Mouse (Mus musculus) lung, adult 2 months (tissue): ENCODE measurements around the gene Col15a1.

ENCODE experiments used
- CTCF ChIP-seq: fragments of 200-500 bp; IDR thresholded peaks from 2 replicates; pipeline ENCODE4 v1.5.1; 2011; ENCODE audit warnings: mild to moderate bottlenecking, low read length, control low read depth; ENCODE audit not compliant: insufficient read depth
- POLR2A ChIP-seq: fragments of 200-500 bp; IDR thresholded peaks from 2 replicates; pipeline ENCODE4 v1.6.1; 2011; ENCODE audit warnings: low read depth, mild to moderate bottlenecking, control low read depth, low read length, borderline replicate concordance; ENCODE audit errors: extremely low read depth

- TF ChIP-seq CTCF (no peak), POLR2A (no peak)
Observed at GRCm38 (mm10) chr4:47242127-47242526, 34.2 kb downstream of the Col15a1 start.
